Mouse (Mus musculus) heart, embryonic 10.5 days (tissue): Measurements from ENCODE around the gene Clstn3. TPM values are rescaled to one million over a fixed set of nuclear protein-coding genes. Genes with fewer than 3 reads are reported as not detected.
"Not testable (repeated sequence)": the region's sequence is repeated elsewhere in the genome, so short reads cannot be mapped to it uniquely, and the experiment has no call there.

Source experiments
- DNase-seq: peaks from one replicate; pipeline ENCODE4 v3.0.0-alpha.2; 2017; ENCODE audit warnings: low spot score
- H3K27ac ChIP-seq: fragments of 300-500 bp; sonication (generic); 2 replicates; pipeline ENCODE4 v1.5.1; 2016; ENCODE audit warnings: mild to moderate bottlenecking
- H3K27me3 ChIP-seq: fragments of 300-500 bp; sonication (generic); 2 replicates; pipeline ENCODE4 v1.6.1; 2016; ENCODE audit warnings: mild to moderate bottlenecking; ENCODE audit not compliant: poor library complexity, insufficient read depth, severe bottlenecking
- H3K36me3 ChIP-seq: fragments of 300-500 bp; sonication (generic); 2 replicates; pipeline ENCODE4 v1.6.1; 2016; ENCODE audit warnings: mild to moderate bottlenecking, moderate library complexity
- H3K4me1 ChIP-seq: fragments of 300-500 bp; sonication (generic); 2 replicates; pipeline ENCODE4 v1.6.1; 2016; ENCODE audit warnings: mild to moderate bottlenecking
- H3K4me3 ChIP-seq: fragments of 300-500 bp; sonication (generic); 2 replicates; pipeline ENCODE4 v1.5.1; 2016; ENCODE audit warnings: mild to moderate bottlenecking, moderate library complexity
- H3K9me3 ChIP-seq: fragments of 300-500 bp; sonication (generic); 2 replicates; pipeline ENCODE4 v1.6.1; 2016; ENCODE audit warnings: mild to moderate bottlenecking, moderate library complexity
- WGBS: fragments of 180-500 bp; shearing (Covaris S2); methylation state at CpG from one replicate; pipeline ENCODE4 v1.1.7; 2016; 5-methylcytosine and 5-hydroxymethylcytosine counted together
- polyA plus RNA-seq: library from polyadenylated mRNA; unstranded; fragments of >200 nt; fragmentation: Nextera tagmentation; extraction: Ambion mirVana; gene quantifications from 2 replicates; pipeline ENCODE4 v1.2.1, GENCODE M21; 2016

Clstn3 gene
- 1.3 and 3.3 TPM in 2 replicates for polyA plus RNA-seq

DNA sequence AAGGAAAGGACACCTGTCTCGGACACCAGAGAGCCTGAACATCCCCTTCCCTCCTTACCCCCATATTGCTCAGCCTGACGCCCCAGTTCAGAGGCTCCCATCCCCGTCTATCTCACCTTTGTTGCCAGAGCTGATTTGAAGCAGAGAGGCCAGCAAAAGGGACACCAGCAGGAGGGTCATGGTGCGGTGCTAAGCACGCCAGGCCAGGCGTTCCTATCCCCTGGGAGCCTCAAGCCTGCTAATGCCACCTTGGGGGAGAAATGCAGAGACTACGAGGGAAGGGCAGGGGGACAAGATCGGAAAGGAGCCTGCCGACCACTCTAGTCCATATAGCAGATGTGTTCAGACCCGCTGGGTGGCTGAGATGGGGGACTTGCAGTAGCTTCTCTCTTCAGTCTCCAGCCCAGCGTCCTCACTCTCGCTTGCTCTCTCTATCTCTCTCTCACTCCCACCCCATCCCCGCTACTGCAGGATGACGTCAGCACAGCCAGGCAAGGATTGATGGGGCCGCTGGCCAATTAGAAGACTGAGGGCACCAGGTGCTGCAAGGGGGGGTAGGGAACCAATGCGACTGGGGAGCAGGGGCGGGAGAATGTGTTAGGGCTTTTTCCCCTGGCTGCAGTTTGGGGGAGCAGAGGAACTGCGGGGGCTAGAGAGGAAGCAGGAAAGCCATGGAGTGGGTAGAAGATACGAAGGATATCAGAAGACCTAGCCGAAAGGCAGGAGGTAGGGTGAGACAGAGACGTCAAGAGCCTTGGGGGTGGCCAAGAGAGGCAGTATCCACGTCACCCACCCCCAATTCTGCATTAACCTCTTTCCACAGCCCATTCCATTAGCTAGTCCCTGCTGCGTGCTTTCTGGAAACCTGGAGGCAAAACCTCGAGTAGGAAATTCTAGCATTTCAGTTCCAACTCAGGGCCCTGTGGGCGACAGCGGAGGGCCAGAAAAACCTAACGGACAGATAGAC lies at the start of gene Clstn3:
TSS of gene Clstn3 (minus strand) at position 490 of the 967 bp plus-strand sequence.
- peak; percentile 95 for DNase-seq
- Histone ChIP-seq H3K27me3 (peaks cover 40% of the 10 kb centered on the region), H3K36me3 (no peaks in the 10 kb centered on the region), H3K27ac (peak within 1 kb of the TSS; percentile 70), H3K9me3 (no peaks in the 10 kb centered on the region), H3K4me3 (peak within 1 kb of the TSS; percentile 65), H3K4me1 (peaks cover 16% of the 10 kb centered on the region)
- WGBS, result 6% methylated on average over 27 of the region's 27 CpGs

DNA sequence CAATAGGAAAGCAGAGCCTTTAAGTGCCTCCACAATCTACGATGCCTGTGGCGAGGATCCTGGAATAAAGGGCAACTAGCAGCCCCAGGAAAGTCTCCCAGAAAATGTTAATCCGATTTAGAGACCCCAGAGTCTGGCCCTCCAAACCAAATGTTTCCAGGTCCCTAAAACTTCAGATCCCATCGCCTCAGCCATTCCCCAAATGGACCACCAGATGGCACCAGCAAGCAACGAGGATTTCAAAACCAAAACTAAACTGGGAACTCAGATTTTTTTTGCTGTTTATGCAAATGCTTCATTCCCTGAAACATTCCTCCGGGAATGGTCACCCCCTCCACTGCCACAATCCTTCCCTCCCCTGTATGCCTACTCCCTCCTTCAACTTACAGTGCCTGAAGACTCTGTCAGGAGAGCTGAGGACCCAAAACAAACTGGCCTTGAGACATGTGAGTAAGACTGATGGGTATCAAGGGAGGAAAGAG lies 47.8 kb upstream of the Clstn3 start, which contains the start of gene C1ra:
TSS of gene C1ra (plus strand) at position 51 of the 482 bp plus-strand sequence.
- Histone ChIP-seq H3K27me3 (no peaks in the 10 kb centered on the region), H3K36me3 (no peaks in the 10 kb centered on the region), H3K4me3 (peak within 1 kb of the TSS; percentile 31), H3K27ac (no peak within 1 kb of the TSS), H3K4me1 (no peaks in the 10 kb centered on the region), H3K9me3 (no peaks in the 10 kb centered on the region)
- DNase-seq, result no peak
- 8% methylated on average over 6 of the region's 6 CpGs for WGBS

DNA sequence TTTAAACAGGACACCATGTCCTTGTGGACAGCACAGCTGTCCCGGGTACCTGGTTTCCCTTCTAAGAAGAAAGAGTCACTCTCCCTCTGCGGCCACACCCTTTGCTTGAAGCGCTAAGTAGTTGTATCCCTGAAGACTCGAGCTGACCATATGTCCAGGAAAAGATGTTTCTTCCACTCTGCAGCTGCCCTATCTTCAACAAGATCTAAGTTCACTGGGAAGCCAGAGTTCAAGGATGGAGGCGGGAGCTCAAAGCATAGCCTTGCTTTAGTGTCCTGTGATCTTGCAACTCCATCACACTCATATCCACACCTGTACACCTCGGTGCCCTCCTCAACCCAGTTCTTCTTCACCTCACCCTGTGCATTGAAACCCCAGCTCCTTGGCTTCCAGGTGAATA lies 47.3 kb upstream of the Clstn3 start:
- no peaks in the 10 kb centered on the region for H3K4me1 ChIP-seq
- 56% methylated on average over 6 of the region's 6 CpGs for WGBS

DNA sequence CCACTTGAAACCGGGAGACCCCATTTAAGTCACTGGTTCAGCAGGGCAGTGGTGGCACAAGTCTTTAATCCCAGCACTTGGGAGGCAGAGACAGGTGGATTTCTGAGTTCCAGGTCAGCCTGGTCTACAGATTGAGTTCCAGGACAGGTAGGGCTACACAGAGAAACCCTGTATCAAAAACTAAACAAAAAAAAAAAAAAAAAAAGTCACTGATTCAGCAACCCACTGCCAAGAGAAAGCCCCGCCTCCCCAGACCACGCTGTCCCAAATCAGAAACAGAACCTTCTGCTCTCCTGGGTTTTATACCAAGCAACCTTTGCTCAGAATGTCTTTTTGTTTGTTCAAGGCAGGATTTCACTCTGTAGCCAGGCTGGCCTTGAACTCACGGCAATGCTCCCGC lies 44.6 kb upstream of the Clstn3 start:
- WGBS, result 78% methylated on average over 5 of the region's 5 CpGs
- not testable (repeated sequence) for H3K27me3 ChIP-seq

More for the DNA sequence above, 47.3 kb upstream of the Clstn3 start:
- Histone ChIP-seq H3K27ac (no peak overlapping the region), H3K36me3 (no peaks in the 10 kb centered on the region), H3K4me3 (no peak overlapping the region), H3K9me3 (no peaks in the 10 kb centered on the region), H3K27me3 (no peaks in the 10 kb centered on the region)
- no peak for DNase-seq

DNA sequence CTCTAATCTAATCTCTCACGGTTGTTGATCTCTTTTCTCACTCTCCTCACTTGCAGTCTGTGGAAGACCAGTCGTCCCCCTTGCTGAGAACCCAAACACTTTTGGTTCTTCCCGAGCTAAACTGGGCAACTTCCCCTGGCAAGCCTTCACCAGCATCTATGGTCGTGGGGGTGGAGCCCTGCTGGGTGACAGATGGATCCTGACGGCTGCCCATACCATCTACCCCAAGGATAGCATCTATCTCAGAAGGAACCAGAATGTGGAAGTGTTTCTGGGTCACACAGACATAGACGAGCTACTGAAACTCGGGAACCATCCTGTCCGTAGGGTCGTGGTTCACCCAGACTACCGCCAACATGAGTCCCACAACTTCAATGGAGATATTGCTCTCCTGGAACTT lies 43.7 kb upstream of the Clstn3 start:
- Histone ChIP-seq H3K27me3 (no peaks in the 10 kb centered on the region), H3K4me1 (no peaks in the 10 kb centered on the region), H3K27ac (no peak overlapping the region), H3K9me3 (no peaks in the 10 kb centered on the region), H3K36me3 (no peaks in the 10 kb centered on the region), H3K4me3 (no peak overlapping the region)
- WGBS, result 55% methylated on average over 10 of the region's 10 CpGs
- no peak for DNase-seq

More for the DNA sequence above, 44.6 kb upstream of the Clstn3 start:
- not testable (repeated sequence) for DNase-seq, H3K4me3 ChIP-seq, H3K27ac ChIP-seq, H3K9me3 ChIP-seq, H3K36me3 ChIP-seq, H3K4me1 ChIP-seq

DNA sequence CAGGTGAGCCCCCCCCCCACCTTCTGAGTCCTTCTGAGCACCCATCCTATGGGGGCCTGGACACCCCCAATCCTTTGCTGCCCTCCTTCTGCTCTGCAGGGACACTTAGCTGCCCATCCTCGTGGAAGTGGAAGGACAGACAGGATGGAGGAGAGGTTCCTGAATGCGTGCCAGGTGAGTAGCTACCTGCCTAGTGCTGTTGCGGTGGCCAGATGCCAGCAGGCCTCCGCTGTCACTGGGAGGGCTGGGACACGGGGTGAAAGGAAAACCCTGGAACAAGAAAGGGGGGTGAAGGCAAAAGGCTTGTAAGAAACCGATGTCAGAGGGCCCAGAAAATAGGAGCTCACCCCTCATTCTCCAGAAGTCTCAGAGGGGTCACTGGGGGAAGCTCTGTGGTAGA lies 42.4 kb upstream of the Clstn3 start:
- no peaks in the 10 kb centered on the region for H3K4me1 ChIP-seq
- H3K27me3 ChIP-seq, result no peaks in the 10 kb centered on the region
- no peak overlapping the region for H3K27ac ChIP-seq
- H3K9me3 ChIP-seq, result no peaks in the 10 kb centered on the region
- DNase-seq, result no peak
- H3K36me3 ChIP-seq, result no peaks in the 10 kb centered on the region
- H3K4me3 ChIP-seq, result no peak overlapping the region
- WGBS, result 85% methylated on average over 6 of the region's 6 CpGs

DNA sequence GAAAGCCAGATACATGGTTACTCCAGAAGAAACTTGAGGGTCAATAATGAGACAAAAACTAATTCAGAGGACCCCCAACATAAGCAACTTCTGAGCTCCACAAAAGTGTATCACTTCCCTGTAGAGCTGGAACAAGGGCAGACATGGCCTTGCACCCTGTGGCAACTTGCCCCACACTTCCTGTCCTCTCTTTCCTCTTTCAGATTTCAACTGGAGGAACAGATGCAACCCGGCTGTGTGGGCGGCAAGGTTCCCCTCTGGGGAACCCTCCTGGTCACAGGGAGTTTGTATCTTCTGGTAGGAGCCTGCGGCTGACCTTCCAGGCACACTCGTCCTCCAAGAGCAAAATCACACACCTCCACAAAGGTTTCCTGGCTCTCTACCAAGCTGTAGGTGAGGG lies 40.4 kb upstream of the Clstn3 start:
- WGBS, result 70% methylated on average over 4 of the region's 4 CpGs

DNA sequence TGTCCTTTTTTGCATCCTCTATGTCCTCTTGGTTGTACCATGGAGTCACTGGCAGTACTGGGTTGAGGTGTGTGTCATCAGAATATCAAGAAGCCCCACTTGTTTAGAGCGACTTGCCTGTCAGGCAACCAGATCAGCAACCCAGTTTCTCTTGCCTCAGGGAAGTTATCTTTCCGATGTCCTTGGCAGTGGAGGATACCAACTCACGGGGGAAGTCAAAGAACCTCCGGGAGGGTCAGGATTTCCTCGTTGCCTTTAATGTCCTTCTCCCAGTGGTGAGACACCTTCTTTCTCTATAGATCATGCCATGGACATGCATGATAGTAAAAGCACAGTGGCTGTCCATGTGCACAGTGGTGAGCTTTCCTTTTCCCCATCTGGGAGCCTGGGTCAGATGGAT lies 37.4 kb upstream of the Clstn3 start:
- no peaks in the 10 kb centered on the region for H3K9me3 ChIP-seq
- H3K4me3 ChIP-seq, result no peak overlapping the region
- DNase-seq, result no peak
- no peaks in the 10 kb centered on the region for H3K36me3 ChIP-seq
- H3K4me1 ChIP-seq, result no peaks in the 10 kb centered on the region
- no peak overlapping the region for H3K27ac ChIP-seq
- WGBS, result 79% methylated on average over 5 of the region's 5 CpGs
- H3K27me3 ChIP-seq, result no peaks in the 10 kb centered on the region

More for the DNA sequence above, 40.4 kb upstream of the Clstn3 start:
- Histone ChIP-seq H3K9me3 (no peaks in the 10 kb centered on the region), H3K4me1 (no peaks in the 10 kb centered on the region), H3K4me3 (no peak overlapping the region), H3K36me3 (no peaks in the 10 kb centered on the region), H3K27ac (no peak overlapping the region), H3K27me3 (no peaks in the 10 kb centered on the region)
- DNase-seq, result no peak

DNA sequence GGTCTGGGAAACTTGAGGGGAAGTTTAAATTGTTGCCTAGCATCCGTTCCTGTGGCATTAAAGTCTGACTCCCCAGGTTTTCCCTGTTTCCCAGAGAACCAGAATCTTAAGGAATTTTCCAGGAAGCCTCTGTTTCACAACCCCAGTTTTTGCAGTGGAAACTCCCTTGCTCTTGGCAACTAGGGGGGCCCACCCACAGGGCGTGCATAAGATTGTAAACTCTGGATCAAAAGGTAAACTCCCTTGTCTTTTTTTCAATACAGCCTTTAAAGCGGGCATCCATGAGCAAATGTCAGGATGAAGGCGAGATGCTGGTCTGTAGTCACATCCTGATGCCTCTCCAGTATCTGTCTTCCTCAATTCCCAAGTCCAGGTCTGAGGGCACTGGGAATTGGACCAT lies 36.9 kb upstream of the Clstn3 start:
- no peaks in the 10 kb centered on the region for H3K27me3 ChIP-seq
- no peak for DNase-seq
- no peaks in the 10 kb centered on the region for H3K36me3 ChIP-seq
- no peak overlapping the region for H3K27ac ChIP-seq
- H3K9me3 ChIP-seq, result no peaks in the 10 kb centered on the region
- no peaks in the 10 kb centered on the region for H3K4me1 ChIP-seq
- no peak overlapping the region for H3K4me3 ChIP-seq
- WGBS, result 81% methylated on average over 4 of the region's 4 CpGs

DNA sequence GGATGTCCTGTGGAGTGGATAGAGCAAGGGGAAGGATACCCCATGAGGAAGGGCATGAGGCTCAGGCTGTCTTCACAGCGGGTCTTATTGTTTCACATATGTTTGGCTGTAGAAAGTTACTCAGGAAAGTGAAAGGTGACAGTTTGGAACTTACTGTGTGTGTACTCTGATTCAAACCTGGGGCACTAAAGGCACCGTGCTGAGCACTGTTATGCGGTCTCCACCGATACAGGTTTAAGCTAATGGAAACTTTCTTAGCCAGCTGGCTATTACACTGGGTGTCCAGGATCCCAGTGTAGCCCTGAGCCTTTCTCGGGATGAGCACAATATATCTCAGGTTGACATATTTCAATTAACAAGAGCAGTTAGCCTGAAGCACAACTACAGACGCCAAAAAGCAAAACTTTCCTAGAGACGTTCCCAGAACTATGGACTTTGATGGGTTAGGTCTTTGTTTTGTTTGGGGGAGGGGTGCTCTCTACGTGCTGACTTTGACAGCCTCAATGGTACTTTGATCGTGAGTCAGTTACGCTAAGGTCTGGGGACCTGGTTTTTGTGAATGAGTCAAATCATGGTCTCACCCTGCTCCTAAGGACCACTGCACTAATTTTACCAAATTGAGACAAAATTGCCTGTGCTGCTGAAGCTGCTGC lies 35.4 kb upstream of the Clstn3 start:
- H3K36me3 ChIP-seq, result no peaks in the 10 kb centered on the region
- no peak overlapping the region for H3K27ac ChIP-seq
- H3K4me3 ChIP-seq, result no peak overlapping the region
- H3K27me3 ChIP-seq, result no peaks in the 10 kb centered on the region
- WGBS, result 40% methylated on average over 10 of the region's 10 CpGs
- no peak for DNase-seq
- H3K9me3 ChIP-seq, result no peaks in the 10 kb centered on the region
- H3K4me1 ChIP-seq, result no peaks in the 10 kb centered on the region

DNA sequence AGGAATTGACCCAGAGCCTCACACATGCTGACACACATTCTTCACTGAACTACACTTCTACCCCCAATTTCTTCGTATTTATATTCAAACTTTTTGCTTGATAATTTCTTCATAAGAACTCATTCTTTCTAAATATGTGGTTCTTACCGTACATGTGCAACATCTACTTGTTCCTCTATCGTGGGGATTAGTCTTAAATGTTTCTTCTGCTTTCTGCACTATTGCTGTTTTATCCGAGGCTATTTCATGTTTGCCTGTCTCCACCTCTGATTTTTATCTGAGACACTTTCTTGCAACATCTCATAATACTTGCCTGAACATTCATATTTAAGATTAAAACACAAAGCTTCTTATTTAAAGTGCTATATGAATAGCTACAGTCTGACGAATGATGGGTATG lies 31.5 kb upstream of the Clstn3 start:
- H3K9me3 ChIP-seq, result no peaks in the 10 kb centered on the region
- no peaks in the 10 kb centered on the region for H3K36me3 ChIP-seq
- 0 out of 2 replicates have a peak, but pooled peaks cover 14% of the 10 kb centered on the region for H3K4me1 ChIP-seq
- DNase-seq, result no peak
- no peak overlapping the region for H3K4me3 ChIP-seq
- 81% methylated on average over 5 of the region's 5 CpGs for WGBS
- H3K27me3 ChIP-seq, result no peaks in the 10 kb centered on the region
- H3K27ac ChIP-seq, result no peak overlapping the region

DNA sequence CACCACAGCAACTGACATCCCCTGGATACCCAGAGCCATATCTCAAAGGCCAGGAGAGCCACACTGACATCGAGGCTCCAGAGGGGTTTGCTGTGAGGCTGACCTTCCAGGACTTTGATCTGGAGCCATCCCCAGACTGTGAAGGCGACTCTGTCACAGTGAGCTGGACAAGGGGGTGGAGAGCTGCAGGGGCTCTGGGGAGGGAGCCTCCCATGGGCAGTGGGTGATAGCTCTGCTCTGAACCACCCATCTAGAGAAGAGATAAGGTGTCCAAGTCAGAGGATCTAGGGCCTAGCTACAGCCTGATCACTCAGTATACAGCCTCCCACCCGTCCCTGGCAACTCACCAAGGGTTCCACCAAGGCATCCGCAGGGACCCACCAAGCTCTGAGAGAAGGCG lies 29.3 kb upstream of the Clstn3 start:
- no peak for DNase-seq
- 0 out of 2 replicates have a peak, but pooled peaks cover 14% of the 10 kb centered on the region for H3K4me1 ChIP-seq
- H3K4me3 ChIP-seq, result no peak overlapping the region
- H3K27me3 ChIP-seq, result no peaks in the 10 kb centered on the region
- no peaks in the 10 kb centered on the region for H3K36me3 ChIP-seq
- peak overlapping the region; percentile 44; the same call in 1 of the 2 replicates for H3K27ac ChIP-seq
- H3K9me3 ChIP-seq, result no peaks in the 10 kb centered on the region
- WGBS, result 71% methylated on average over 5 of the region's 5 CpGs
